Comparison of ENCODE assay signal across 13 mouse cellular contexts in genomic region chr16:76499686-76500400, GRCm38 (mm10).
A peak's percentile ranks its signal among the peaks of the same experiment; 100 is the strongest.
DNase-seq lines count a peak whose midpoint lies in the region; ATAC-seq lines count a peak whose summit lies in the region.
"Had no signal": no experiment of that assay in that cellular context is flagged by ENCODE, and none has a peak within 500 bp of the region (broad histone marks: within the 10 kb centered on the region; RNA-seq: fewer than 3 reads in every experiment).

No protein-coding gene starts in this region.

- no peak overlapping the region for H3K4me2 ChIP-seq in midbrain, embryonic 14.5 days (ENCODE audit: low read length)
- H3K4me2 ChIP-seq in midbrain, embryonic 13.5 days (replicated peaks), result no peak overlapping the region
- no peak overlapping the region for H3K4me2 ChIP-seq in intestine, embryonic 14.5 days (ENCODE audit: low read length)

- no peaks in the 10 kb centered on the region for H3K36me3 ChIP-seq in midbrain, embryonic 14.5 days (ENCODE audit: control insufficient read depth, insufficient read depth, low read length)
- H3K36me3 ChIP-seq in midbrain, embryonic 13.5 days, result no peaks in the 10 kb centered on the region
- H3K36me3 ChIP-seq in intestine, embryonic 14.5 days (ENCODE audit: control insufficient read depth, insufficient read depth, low read length), result no peaks in the 10 kb centered on the region

- no peak overlapping the region for H3K27ac ChIP-seq in midbrain, embryonic 14.5 days (replicated peaks; ENCODE audit: low read depth, low read length)
- no peak overlapping the region for H3K27ac ChIP-seq in midbrain, embryonic 13.5 days
- no peak overlapping the region for H3K27ac ChIP-seq in intestine, embryonic 14.5 days (ENCODE audit: low read depth)
- H3K27ac ChIP-seq: liver, embryonic 14.5 days had no signal

- ATAC-seq in midbrain, embryonic 14.5 days (ENCODE audit: low FRiP score, low TSS enrichment), result no peak
- no peak for ATAC-seq in midbrain, embryonic 13.5 days
- peak; percentile 79; the same call in 1 of the 2 replicates for ATAC-seq in intestine, embryonic 14.5 days (replicated peaks; ENCODE audit: low FRiP score, low TSS enrichment, low read depth)

- no peaks in the 10 kb centered on the region for H3K27me3 ChIP-seq in midbrain, embryonic 14.5 days (ENCODE audit: control insufficient read depth, insufficient read depth, low read length)
- no peaks in the 10 kb centered on the region for H3K27me3 ChIP-seq in midbrain, embryonic 13.5 days
- H3K27me3 ChIP-seq in intestine, embryonic 14.5 days (replicated peaks; ENCODE audit: control insufficient read depth, insufficient read depth, low read length), result no peaks in the 10 kb centered on the region

- no peaks in the 10 kb centered on the region for H3K9me3 ChIP-seq in midbrain, embryonic 14.5 days (ENCODE audit: control insufficient read depth, low read length)
- H3K9me3 ChIP-seq in midbrain, embryonic 13.5 days, result no peaks in the 10 kb centered on the region
- H3K9me3 ChIP-seq in intestine, embryonic 14.5 days (ENCODE audit: control insufficient read depth, low read length), result no peaks in the 10 kb centered on the region

- WGBS in midbrain, embryonic 14.5 days, result 74% methylated on average over 8 of the region's 8 CpGs
- WGBS in midbrain, embryonic 13.5 days, result 75% methylated on average over 8 of the region's 8 CpGs
- WGBS in intestine, embryonic 14.5 days, result 53% methylated on average over 8 of the region's 8 CpGs

- peak; percentile 35 for DNase-seq in midbrain, embryonic 14.5 days
- peak; percentile 12 for DNase-seq in Muller cell, postnatal 12 days (ENCODE audit: inconsistent ontology term)
- DNase-seq in intestine, embryonic 14.5 days (ENCODE audit: low spot score), result no peak
- DNase-seq in urinary bladder, postnatal 14 days (ENCODE audit: low spot score), result peak; percentile 52
- no peak for DNase-seq in kidney, postnatal 4 days
- DNase-seq in frontal cortex, postnatal 10 days (ENCODE audit: low spot score in 2 of 2), result no peak
- DNase-seq in MN1 (ENCODE audit: low spot score), result no peak
- DNase-seq: cerebellum, adult 9-11 months; kidney, adult 9 months; lung, postnatal 36 days had no signal

- no peaks in the 10 kb centered on the region for H3K4me1 ChIP-seq in midbrain, embryonic 14.5 days (ENCODE audit: control insufficient read depth, insufficient read depth, low read length)
- no peaks in the 10 kb centered on the region for H3K4me1 ChIP-seq in midbrain, embryonic 13.5 days (replicated peaks)
- H3K4me1 ChIP-seq in intestine, embryonic 14.5 days (replicated peaks; ENCODE audit: control insufficient read depth, insufficient read depth, low read length), result no peaks in the 10 kb centered on the region

- H3K4me3 ChIP-seq in midbrain, embryonic 14.5 days (replicated peaks; ENCODE audit: low read depth, low read length), result no peak overlapping the region
- H3K4me3 ChIP-seq in midbrain, embryonic 13.5 days (replicated peaks), result no peak overlapping the region
- no peak overlapping the region for H3K4me3 ChIP-seq in intestine, embryonic 14.5 days (ENCODE audit: low read depth, low read length)
- H3K4me3 ChIP-seq: erythroblast, embryonic 14.5 days had no signal

- no peak overlapping the region for H3K9ac ChIP-seq in midbrain, embryonic 14.5 days (replicated peaks; ENCODE audit: low read length)
- no peak overlapping the region for H3K9ac ChIP-seq in midbrain, embryonic 13.5 days (replicated peaks)
- no peak overlapping the region for H3K9ac ChIP-seq in intestine, embryonic 14.5 days (ENCODE audit: low read length)
- H3K9ac ChIP-seq: liver, embryonic 14.5 days had no signal

Comparison
In these comparisons a context has a peak if more than half of its experiments do, and no peak if none do; other contexts are left out.
1. DNase-seq: peak in midbrain, embryonic 14.5 days (single experiment), Muller cell, postnatal 12 days (single experiment) and urinary bladder, postnatal 14 days (single experiment); none in intestine, embryonic 14.5 days (single experiment), kidney, postnatal 4 days (0 of 2), frontal cortex, postnatal 10 days (0 of 2) and MN1 (single experiment).